In the genomic region with DNA sequence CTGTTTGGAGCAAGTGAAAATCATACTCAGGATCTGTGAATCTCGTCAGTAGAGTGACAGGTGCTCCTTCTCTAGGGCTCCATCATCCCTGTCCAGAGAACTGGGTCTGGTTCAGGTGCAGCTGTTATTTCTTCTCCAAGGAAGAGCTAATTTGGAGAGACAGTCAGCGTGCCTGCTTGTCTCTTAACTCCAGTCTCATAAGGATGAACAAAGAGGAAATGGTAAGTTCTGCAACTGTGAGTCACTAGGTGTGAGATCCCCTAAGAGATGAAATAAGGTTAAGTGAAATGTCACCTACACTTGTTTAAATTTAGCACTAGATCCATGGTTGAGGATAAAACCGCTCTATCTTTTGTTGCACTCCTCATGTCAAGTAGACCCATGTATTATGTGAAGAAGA, we compare ENCODE assay signal across 28 mouse cellular contexts. TPM values are rescaled to one million over a fixed set of nuclear protein-coding genes. Genes with fewer than 3 reads are reported as not detected.
"Had no signal": no experiment of that assay in that cellular context is flagged by ENCODE, and none has a peak within 500 bp of the region (broad histone marks: within the 10 kb centered on the region; RNA-seq: fewer than 3 reads in every experiment).

No protein-coding gene starts in this region.

- H3K4me2 ChIP-seq: limb, embryonic 12.5 days; limb, embryonic 15.5 days; liver, embryonic 11.5 days; lung, embryonic 14.5 days; midbrain, embryonic 11.5 days; neural tube, embryonic 12.5 days; neural tube, embryonic 15.5 days had no signal

- H3K36me3 ChIP-seq: limb, embryonic 12.5 days; limb, embryonic 15.5 days; neural tube, embryonic 12.5 days; neural tube, embryonic 15.5 days had no signal

- H3K27ac ChIP-seq: limb, embryonic 12.5 days; limb, embryonic 15.5 days; liver, embryonic 14.5 days; macrophage; neural tube, embryonic 12.5 days; neural tube, embryonic 15.5 days had no signal

- H3K4me1 ChIP-seq: limb, embryonic 12.5 days; limb, embryonic 15.5 days; neural tube, embryonic 12.5 days; neural tube, embryonic 15.5 days had no signal

- ATAC-seq: intestine, embryonic 16.5 days; liver, postnatal 0 days; lung, postnatal 0 days had no signal

- H3K4me3 ChIP-seq: limb, embryonic 12.5 days; limb, embryonic 15.5 days; neural tube, embryonic 12.5 days; neural tube, embryonic 15.5 days had no signal

- H3K27me3 ChIP-seq: limb, embryonic 12.5 days; limb, embryonic 15.5 days; neural tube, embryonic 12.5 days; neural tube, embryonic 15.5 days had no signal

- H3K9ac ChIP-seq: limb, embryonic 12.5 days; limb, embryonic 15.5 days; liver, embryonic 14.5 days; liver, postnatal 0 days; lung, embryonic 14.5 days; neural tube, embryonic 12.5 days; neural tube, embryonic 15.5 days had no signal

- DNase-seq: kidney, adult 18-20 months; kidney, adult 9 months; kidney, postnatal 14 days; kidney, postnatal 4 days; left cerebral cortex, postnatal 4 days; liver, postnatal 0 days; lung, embryonic 14.5 days; midbrain, embryonic 14.5 days; thymus, adult 18-20 months; thymus, postnatal 36 days had no signal

- H3K9me3 ChIP-seq: limb, embryonic 12.5 days; limb, embryonic 15.5 days; neural tube, embryonic 12.5 days; neural tube, embryonic 15.5 days had no signal

RNA-seq across cellular contexts. Expression of a gene that starts 5.3 kb away (rescaled TPM):
- total RNA-seq: layer of hippocampus, adult 18-20 months; layer of hippocampus, postnatal 14 days; left cerebral cortex, adult 8-10 months; left cerebral cortex, postnatal 14 days; left cerebral cortex, postnatal 4 days had no signal
- polyA plus RNA-seq: intestine, embryonic 16.5 days; kidney, embryonic 16.5 days; limb, embryonic 12.5 days; limb, embryonic 15.5 days; liver, embryonic 11.5 days; lung, embryonic 14.5 days; macrophage; midbrain, embryonic 11.5 days; neural tube, embryonic 12.5 days; stomach, embryonic 16.5 days had no signal

RNA-seq across cellular contexts. Expression of a gene that starts 8.6 kb away (rescaled TPM):
- total RNA-seq: layer of hippocampus, adult 18-20 months; layer of hippocampus, postnatal 14 days; left cerebral cortex, adult 8-10 months; left cerebral cortex, postnatal 4 days had no signal
- polyA plus RNA-seq: limb, embryonic 12.5 days; limb, embryonic 15.5 days; liver, embryonic 11.5 days; lung, embryonic 14.5 days; midbrain, embryonic 11.5 days; midbrain, embryonic 14.5 days; neural tube, embryonic 12.5 days; neural tube, embryonic 15.5 days; testis, adult 2 months had no signal

RNA-seq across cellular contexts. Expression of a gene that starts 40.6 kb away (rescaled TPM):
- total RNA-seq: layer of hippocampus, adult 18-20 months; layer of hippocampus, postnatal 14 days; left cerebral cortex, adult 8-10 months; left cerebral cortex, postnatal 14 days; left cerebral cortex, postnatal 4 days had no signal
- polyA plus RNA-seq: limb, embryonic 12.5 days; limb, embryonic 15.5 days; liver, embryonic 11.5 days; lung, embryonic 14.5 days; small intestine, adult 2 months; testis, adult 2 months had no signal
